Mouse (Mus musculus): Measurements from ENCODE around the gene Ddn.

DNA sequence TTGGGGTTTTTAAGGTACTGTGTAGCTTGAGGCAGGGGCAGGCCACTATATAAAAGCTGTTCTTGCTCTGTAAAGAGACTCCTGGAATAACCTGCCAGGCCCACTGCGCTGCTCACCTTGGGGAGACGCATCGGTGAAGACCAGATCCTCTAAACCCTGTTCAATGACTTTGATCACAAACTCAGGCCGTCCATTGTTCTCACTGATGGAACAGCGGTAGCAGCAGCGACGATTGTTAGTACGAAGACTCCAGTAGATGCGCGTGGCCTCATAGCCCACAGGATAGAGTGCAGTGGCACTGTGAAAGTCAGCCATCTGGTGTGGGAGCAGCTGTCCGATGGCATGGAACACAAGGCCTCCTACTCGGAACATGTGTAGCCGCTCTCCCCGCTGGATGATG lies 29.9 kb upstream of the Ddn start:
- no peak for TF ChIP-seq CTCF (conservative IDR thresholded peaks at IDR 0.05; ENCODE audit: low read length)
- no peak for TF ChIP-seq POU5F1 (IDR thresholded peaks at IDR 0.05; ENCODE audit: borderline replicate concordance, low read length)
